Mouse (Mus musculus): ENCODE results near the gene Vgll4.

Vgll4 gene

DNA sequence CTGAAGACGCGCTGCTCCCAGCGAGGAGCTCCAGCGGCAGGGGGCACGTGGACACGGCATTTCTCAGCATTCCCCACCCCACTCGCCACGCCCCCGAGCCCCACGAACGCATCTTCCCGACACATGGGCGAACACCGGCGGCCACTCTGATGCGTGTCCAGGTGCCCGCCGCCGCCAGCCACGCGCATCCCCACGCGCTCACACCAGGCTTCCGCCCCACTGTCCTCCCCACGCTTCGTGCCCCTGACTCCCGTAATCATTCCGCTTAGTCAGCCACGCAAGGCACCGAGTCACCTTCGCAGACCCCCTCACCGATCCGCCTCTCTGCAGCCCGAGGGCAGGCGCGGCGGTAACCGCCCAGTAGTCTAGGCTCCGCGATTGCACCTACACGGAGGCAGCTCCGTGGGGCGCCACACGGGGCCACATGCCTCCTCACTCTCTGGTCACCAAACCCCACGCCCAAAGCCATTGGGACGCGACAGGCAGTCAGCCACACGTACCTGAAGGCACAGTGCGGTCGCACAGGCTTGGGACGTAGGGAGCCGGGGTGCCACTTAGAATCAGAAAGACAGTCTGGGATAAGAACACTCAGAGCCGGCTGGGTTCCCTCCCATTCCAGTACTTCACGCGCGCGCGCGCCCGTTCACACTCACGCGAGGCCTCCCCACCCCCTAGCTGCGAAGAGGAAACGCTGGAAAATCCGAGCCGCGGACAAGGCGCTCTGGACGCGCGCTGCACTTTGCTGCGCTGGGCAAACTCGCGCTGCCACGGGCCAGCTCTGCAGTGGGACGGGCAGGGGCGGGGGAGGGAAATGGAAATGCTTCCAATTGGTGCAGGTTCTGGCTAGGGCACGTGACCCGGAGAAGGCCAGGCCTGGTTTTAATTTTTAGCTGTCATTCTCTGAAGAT is at the start of gene Vgll4:
Vgll4 (minus strand) TSS at position 782 of the 908 bp plus-strand sequence.
- peak; percentile 15 to 45 for DNase-seq (ENCODE audit: low spot score in 2 of 2)

GRCm38 (mm10) chr6:115015461-115015860 is 45.7 kb upstream of the Vgll4 start:
- DNase-seq (ENCODE audit: low spot score in 2 of 2): no peak

GRCm38 (mm10) chr6:115013574-115013973 is 43.8 kb upstream of the Vgll4 start:
- DNase-seq (ENCODE audit: low spot score in 2 of 2): no peak

GRCm38 (mm10) chr6:115011792-115012191 is 42.0 kb upstream of the Vgll4 start:
- DNase-seq (ENCODE audit: low spot score in 2 of 2): no peak

DNA sequence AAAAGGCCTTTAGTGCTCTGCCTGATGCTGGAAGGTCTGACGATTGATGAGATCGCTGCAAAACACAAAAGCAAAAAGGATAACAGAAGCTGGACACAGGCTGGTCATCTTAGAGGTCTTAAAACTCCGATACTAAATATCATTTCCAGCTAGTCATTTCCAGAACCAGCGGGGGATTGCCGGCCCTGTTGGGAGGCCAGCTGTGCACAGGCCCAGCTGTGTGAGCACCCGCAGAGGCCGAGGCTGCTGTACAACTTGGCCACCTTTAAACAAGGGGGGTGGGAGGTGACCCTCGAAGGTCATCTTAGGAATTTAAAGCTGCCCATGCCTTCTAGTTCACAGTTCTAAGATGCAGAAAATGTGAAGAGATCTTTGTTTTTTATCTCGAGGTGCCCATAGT is 41.0 kb upstream of the Vgll4 start:
- DNase-seq (ENCODE audit: low spot score in 2 of 2): no peak

DNA sequence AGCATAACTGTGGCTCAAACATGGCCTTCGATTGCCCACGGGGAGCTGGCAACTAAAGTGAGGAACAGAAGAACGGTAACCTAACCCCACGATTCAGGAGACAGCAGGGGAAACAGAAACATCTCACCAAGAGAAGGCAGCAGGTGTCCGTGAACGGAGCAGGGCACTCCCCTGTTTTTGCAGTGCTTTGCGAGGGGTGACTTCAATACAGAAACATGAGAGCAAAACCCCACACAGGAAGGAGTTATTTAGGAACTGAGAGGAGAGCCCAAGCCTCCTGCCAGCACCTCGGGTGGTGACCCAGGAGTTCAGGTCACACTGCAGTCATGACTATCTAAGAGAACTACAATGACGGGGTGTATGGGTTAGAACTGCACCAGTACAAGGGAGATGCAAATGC is 40.5 kb upstream of the Vgll4 start:
- no peak for DNase-seq (ENCODE audit: low spot score in 2 of 2)

DNA sequence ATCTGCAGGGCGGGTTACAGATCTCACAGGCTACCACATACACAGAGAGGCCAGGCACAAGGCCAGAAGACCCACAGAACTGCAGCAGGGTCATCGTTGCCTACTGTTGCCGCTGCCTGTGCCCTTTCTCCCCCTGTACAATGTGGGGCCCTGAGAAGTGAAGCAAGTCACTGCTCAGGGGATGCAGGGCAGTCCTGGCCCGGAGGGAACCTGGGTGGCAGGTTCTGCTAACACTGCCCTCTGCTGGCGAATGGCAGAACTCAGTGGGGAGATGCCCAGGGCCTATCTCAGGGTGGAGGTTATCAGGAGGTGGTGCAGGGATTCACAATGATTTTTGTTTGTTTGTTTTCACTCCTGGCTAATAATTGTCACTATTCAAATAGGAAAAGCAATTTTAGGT is 37.9 kb upstream of the Vgll4 start:
- DNase-seq (ENCODE audit: low spot score in 2 of 2): peak; percentile 58 to 82

DNA sequence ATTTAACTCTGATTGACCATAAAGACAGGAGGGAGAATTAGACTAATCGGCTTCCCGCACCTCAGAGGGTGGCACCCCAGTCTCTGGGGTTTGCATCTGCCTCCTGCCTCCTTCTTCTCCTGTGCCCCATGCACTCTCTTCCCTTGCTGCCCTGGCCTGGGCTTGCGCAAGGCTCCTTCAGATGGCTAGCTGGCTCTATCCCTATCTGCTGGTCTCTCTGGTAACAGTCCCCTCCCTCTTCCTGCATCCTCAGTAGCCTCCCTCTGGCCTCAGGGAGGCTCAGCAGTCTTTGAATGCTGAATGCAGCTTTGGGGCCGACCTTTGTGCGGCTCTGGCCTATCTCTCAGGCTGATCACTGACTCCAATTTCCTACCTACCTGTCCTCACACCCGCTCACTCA is 37.2 kb upstream of the Vgll4 start:
- DNase-seq (ENCODE audit: low spot score in 2 of 2): no peak

DNA sequence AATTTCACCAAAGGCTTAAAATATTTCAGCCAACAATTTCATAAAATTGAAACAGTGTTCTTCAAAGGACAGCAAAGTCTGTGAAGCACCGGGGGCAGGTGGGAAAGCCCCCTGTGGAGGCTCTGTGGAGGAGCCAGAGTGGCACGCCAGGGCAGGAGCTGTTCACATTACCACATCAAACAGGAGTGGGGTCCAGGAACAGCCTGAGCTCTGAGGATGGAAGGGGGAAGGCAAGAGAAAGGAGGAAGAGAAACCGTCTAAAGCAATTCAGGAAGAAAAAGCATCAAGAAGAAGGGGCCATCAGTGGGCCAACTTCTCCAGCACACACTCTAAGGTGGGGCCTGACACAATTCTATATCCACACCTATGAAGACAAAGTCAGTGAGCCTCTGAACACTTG is 36.3 kb upstream of the Vgll4 start:
- DNase-seq (ENCODE audit: low spot score in 2 of 2): no peak

- no peak for DNase-seq (ENCODE audit: low spot score in 2 of 2)
Measured at GRCm38 (mm10) chr6:115005351-115005890, 35.6 kb upstream of the Vgll4 start.

- DNase-seq (ENCODE audit: low spot score in 2 of 2): no peak
Measured at GRCm38 (mm10) chr6:115004636-115005035, 34.8 kb upstream of the Vgll4 start.

DNA sequence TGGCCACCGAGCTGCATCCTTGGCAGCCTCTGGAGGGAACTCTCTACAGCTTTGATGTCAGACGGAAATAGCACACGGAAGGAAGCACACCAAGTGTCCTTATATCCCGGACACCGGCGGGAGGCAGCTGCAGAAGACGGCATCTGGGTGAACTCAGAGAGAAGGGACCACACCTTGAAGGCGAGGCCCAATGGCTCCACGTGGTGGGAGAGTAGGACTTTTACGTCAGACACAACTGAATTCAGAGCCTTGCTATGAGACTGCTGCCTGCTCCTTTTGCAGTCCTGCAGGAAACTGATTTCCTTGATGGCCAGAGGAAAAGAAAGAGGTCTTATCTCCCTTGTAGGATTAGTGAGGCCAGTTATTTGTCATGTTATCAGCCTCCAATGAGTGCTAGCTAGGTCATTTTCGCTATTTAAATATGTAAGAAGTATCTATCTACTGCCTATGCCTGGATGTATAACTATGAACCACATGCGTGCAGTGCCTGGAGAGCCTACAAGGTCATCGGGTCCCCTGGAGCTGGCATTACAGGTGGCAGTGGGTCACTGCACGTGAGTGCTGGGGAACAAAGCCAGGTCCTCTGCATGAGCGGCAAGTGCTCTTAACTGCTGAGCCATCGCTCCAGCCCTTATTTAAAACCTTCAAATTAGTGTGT is 28.7 kb upstream of the Vgll4 start:
- DNase-seq (ENCODE audit: low spot score in 2 of 2): no peak

- no peak for DNase-seq (ENCODE audit: low spot score in 2 of 2)
Measured at GRCm38 (mm10) chr6:114997471-114997870, 27.7 kb upstream of the Vgll4 start.

- no peak for DNase-seq (ENCODE audit: low spot score in 2 of 2)
Measured at GRCm38 (mm10) chr6:114996910-114997309, 27.1 kb upstream of the Vgll4 start.

DNA sequence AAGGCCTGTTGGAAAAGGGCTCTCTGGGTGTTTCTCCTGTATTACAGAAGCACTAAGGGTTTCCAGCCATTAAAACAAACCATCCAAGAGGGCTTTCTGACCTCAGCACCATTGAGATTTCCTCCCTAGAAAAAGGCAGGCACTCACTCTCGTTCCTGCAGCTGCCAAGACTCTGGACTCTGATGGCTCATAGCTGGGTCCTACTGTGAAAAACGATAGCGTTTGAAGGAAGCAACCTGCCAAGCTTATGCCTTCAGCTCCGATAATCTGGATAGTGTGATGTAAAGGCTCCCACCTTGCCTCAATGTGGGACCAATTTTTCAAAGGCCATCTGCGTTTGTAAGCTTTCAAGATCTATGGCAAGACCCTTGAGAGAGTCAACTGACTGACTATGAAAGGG is 24.3 kb upstream of the Vgll4 start:
- DNase-seq (ENCODE audit: low spot score in 2 of 2): no peak

GRCm38 (mm10) chr6:114993659-114994058 is 23.9 kb upstream of the Vgll4 start:
- DNase-seq (ENCODE audit: low spot score in 2 of 2): no peak

GRCm38 (mm10) chr6:114991909-114992308 is 22.1 kb upstream of the Vgll4 start:
- DNase-seq (ENCODE audit: low spot score in 2 of 2): no peak

DNA sequence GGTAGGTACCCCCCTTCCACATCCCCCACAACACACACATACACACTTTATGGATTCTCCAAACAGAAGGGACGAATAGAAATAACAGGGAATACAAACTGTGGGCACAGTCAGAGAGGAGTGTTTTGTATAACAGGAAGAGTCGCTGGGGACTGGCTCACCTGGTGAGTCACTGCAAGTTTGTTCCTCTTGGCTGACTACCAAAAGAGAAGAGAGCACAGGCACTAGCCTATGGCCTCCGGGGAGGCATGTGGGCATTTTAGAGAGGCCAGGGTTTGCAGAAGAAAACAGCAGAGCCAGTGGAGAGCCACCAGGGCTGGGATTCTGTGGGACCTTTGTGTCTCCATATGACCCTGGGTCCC is 18.8 kb upstream of the Vgll4 start:
- DNase-seq (ENCODE audit: low spot score in 2 of 2): no peak

GRCm38 (mm10) chr6:114987966-114988618 is 18.3 kb upstream of the Vgll4 start:
- DNase-seq (ENCODE audit: low spot score in 2 of 2): no peak

DNA sequence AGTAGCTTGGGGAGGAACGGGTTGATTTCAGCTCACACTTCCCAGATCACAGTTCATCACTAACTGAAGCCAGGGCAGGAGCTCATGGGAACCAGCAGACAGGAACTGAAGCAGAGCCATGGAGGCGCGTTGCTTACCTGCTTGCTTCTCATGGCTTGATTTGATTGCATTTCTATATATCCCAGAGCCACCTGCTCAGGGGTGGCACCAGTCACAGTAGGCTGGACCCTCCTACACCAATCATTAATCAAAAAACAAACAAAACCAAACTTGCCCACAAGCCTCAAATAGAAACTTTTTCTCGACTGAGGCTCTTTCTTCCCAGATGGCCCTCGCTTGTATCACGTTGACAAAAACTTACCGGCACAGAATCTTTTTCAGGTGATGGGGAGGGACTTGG is 12.9 kb upstream of the Vgll4 start:
- no peak for DNase-seq (ENCODE audit: low spot score in 2 of 2)

DNA sequence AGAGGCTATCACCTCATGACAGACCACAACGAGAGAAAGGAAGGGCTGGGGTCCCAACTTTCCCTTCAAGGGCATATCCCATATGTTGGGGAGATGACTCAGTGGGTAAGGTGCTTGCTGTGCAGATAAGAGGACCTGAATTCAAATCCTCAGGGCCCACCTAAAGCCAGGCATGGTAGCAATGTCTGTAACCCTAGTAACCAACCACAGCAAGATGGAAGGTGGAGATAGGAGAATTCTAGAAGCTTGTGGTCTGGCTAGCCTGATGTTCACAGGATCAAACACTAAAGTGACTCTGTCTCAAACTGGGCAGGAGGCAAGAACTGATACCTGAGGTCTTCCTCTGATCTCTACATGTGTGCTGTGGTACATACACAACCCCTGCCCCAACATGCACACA is 9.9 kb upstream of the Vgll4 start:
- DNase-seq (ENCODE audit: low spot score in 2 of 2): no peak

DNA sequence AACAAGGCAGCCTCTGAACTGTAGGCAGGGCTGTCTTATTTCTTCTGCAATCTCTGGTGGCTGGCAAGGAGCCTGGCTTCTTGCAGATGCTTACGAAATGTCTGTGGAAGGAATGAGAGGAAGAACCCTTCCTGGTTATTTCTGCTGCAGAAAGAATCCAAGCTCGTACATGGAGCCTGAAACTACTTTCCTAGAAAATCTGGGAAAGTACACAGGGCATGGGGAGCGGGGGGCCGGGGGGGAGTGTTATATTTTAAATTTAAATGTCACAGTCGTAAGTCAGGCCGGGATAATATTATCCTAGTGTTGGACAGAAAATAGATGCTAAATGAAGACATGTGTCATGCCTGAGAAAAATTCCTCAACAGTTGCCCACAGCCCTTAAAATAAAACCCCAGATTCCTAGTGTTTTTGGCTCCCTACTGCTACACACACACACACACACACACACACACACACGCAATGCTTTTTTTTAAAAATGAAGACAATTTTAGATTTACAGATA is 7.2 kb upstream of the Vgll4 start:
- no peak for DNase-seq (ENCODE audit: low spot score in 2 of 2)
